Mouse (Mus musculus): ENCODE data around the gene Olfr299.

Olfr299 gene

DNA sequence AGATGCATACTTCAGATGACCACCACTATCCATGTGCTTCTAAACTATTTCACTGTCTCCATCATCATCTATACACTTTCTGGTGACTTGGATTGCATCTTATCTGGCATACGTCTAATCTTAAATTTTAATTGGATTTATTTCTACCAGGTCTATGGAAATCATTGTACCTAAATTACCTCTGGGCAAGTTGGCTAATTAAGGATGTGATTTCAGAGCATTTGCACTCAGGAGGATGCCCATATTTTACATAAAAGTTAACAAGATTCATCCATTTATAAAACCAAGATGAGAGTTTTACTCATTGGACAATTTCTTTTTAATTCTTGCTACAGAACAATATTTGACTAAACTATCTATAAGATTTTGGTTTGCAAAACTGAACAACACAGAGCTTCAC lies at the start of gene Olfr299:
Gene Olfr299, plus strand, starts transcription at position 301 of the 400 bp plus-strand sequence.
- no peak for DNase-seq

DNA sequence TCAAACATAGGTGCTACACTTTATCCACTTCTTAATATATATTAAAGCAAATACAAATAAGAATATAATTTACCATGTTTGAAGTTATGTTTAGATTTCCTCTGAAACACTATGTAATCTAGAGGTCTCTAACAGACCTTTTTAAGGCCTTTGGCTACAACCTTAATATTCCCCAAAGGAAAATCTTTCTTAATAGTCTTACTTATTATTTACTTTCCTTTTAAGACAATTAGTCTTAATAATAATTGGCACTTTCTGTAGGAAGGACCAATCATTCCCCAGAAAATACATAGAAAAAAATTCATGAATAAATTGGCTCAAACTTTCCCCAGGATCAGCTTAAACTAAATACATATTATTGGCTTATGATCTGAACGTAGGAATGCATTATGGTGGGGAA lies 32.7 kb downstream of the Olfr299 start, which contains the start of gene Olfr298:
Gene Olfr298, minus strand, starts transcription at position 101 of the 400 bp plus-strand sequence.
- DNase-seq, result no peak
